Mouse (Mus musculus): ENCODE results near the gene Gm8947. TPM values are rescaled to one million over a fixed set of nuclear protein-coding genes. Genes with fewer than 3 reads are reported as not detected.
A peak's percentile ranks its signal among the peaks of the same experiment; 100 is the strongest.

The Gm8947 gene
- polyA plus RNA-seq, 1 experiment from 2014 or later = not detected

DNA sequence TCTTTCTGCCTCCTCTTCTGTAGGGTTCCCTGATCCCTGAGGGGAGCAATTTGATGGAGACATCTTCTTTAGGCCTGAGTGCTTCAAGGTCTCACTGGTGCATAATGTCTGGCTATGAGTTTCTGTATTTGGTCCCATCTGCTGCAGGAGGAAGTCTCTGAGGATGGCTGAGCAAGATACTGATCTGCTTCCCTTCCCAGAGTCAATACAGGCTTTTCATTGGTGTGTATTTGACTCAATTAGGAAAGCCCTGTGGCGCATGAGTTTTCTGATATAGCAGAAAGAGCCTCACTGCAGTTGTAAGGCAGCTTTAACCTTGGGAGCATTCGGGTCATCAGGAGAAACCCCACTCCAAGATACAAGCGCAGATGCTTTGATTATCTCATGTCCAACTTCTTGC lies 36.0 kb upstream of the Gm8947 start:
- H3K4me3 ChIP-seq (ENCODE audit: control insufficient read depth in 1 of 2, insufficient read depth in 1 of 2, low read depth in 1 of 2, low read length in 2 of 2) = no peak overlapping the region
- 90% methylated on average over 3 of the region's 3 CpGs for WGBS
- no peak for ATAC-seq (ENCODE audit: insufficient number of reproducible peaks, insufficient read depth, low FRiP score, low read depth)
- no peaks in the 10 kb centered on the region for H3K27me3 ChIP-seq (ENCODE audit: control insufficient read depth, insufficient read depth, low read length)
- peaks cover 9 to 21% of the 10 kb centered on the region in 2 experiments for H3K4me1 ChIP-seq (ENCODE audit: control insufficient read depth in 2 of 2, insufficient read depth in 2 of 2, low read length in 2 of 2)
- no peaks in the 10 kb centered on the region for H3K9me3 ChIP-seq (ENCODE audit: control insufficient read depth, low read length)
- H3K4me2 ChIP-seq (ENCODE audit: low read length) = no peak overlapping the region
- no peaks in the 10 kb centered on the region for H3K36me3 ChIP-seq (ENCODE audit: control insufficient read depth, insufficient read depth, low read length)
- no peak overlapping the region for H3K27ac ChIP-seq (replicated peaks in 1 of 2; ENCODE audit: control insufficient read depth in 1 of 2, insufficient read depth in 1 of 2, low read depth in 2 of 2, low read length in 2 of 2)
- no peak overlapping the region for H3K9ac ChIP-seq (ENCODE audit: low read length)

- Histone ChIP-seq H3K4me3 (ENCODE audit: control insufficient read depth in 1 of 2, insufficient read depth in 1 of 2, low read depth in 1 of 2, low read length in 2 of 2) (no peak overlapping the region), H3K9me3 (ENCODE audit: control insufficient read depth, low read length) (no peaks in the 10 kb centered on the region), H3K4me2 (ENCODE audit: low read length) (no peak overlapping the region), H3K9ac (ENCODE audit: low read length) (no peak overlapping the region), H3K4me1 (ENCODE audit: control insufficient read depth in 2 of 2, insufficient read depth in 2 of 2, low read length in 2 of 2) (peaks cover 9 to 21% of the 10 kb centered on the region in 2 experiments), H3K36me3 (ENCODE audit: control insufficient read depth, insufficient read depth, low read length) (no peaks in the 10 kb centered on the region), H3K27me3 (ENCODE audit: control insufficient read depth, insufficient read depth, low read length) (no peaks in the 10 kb centered on the region), H3K27ac (replicated peaks in 1 of 2; ENCODE audit: control insufficient read depth in 1 of 2, insufficient read depth in 1 of 2, low read depth in 2 of 2, low read length in 2 of 2) (peak overlapping the region; percentile 52 to 56; a peak in 3 of 4 replicates)
- 20% methylated on average over 7 of the region's 7 CpGs for WGBS
- ATAC-seq (ENCODE audit: insufficient number of reproducible peaks, insufficient read depth, low FRiP score, low read depth) = no peak
These were observed 35.2 kb upstream of the Gm8947 start for GRCm38 (mm10) chr1:151156777-151157632.

GRCm38 (mm10) chr1:151157963-151158856 lies 34.0 kb upstream of the Gm8947 start:
- Histone ChIP-seq H3K36me3 (ENCODE audit: control insufficient read depth, insufficient read depth, low read length) (no peaks in the 10 kb centered on the region), H3K27ac (replicated peaks in 1 of 2; ENCODE audit: control insufficient read depth in 1 of 2, insufficient read depth in 1 of 2, low read depth in 2 of 2, low read length in 2 of 2) (no peak overlapping the region), H3K9me3 (ENCODE audit: control insufficient read depth, low read length) (no peaks in the 10 kb centered on the region), H3K27me3 (ENCODE audit: control insufficient read depth, insufficient read depth, low read length) (no peaks in the 10 kb centered on the region), H3K4me1 (ENCODE audit: control insufficient read depth in 2 of 2, insufficient read depth in 2 of 2, low read length in 2 of 2) (peaks cover 9 to 16% of the 10 kb centered on the region in 2 experiments), H3K9ac (ENCODE audit: low read length) (no peak overlapping the region), H3K4me2 (ENCODE audit: low read length) (no peak overlapping the region), H3K4me3 (ENCODE audit: control insufficient read depth in 1 of 2, insufficient read depth in 1 of 2, low read depth in 1 of 2, low read length in 2 of 2) (no peak overlapping the region)
- WGBS = 86% methylated on average over 9 of the region's 9 CpGs
- no peak for ATAC-seq (ENCODE audit: insufficient number of reproducible peaks, insufficient read depth, low FRiP score, low read depth)

DNA sequence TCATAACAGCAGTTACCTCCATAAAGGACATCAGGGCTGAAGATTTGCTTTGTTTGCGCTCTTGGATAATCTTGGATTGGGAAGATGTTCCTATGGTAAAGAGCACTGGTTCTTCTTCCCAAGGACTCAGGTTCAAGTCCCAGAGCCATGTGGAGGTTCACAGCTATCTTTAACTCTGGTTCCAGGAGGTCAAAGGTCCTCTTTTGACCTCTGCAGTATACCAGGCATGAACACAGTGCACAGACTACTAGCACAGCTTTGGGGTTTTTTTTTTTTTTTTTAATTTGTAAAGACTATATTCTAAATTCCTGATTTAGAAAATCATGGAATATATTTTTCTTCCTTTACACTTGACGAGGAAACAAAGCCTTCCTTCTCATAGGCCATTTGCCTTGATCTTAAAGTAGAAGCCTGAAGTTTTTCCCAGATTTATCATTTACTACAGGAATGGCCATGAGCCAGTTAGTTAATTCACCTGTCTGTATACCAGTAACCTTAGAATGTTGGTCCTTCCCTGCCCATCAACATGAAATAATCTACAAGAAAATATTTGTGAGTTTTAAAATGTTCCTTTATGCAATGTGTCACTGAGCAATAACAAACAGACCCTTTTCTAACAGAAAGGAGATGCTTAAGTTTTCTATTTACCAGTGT lies 33.2 kb upstream of the Gm8947 start:
- no peak overlapping the region for H3K27ac ChIP-seq (replicated peaks in 1 of 2; ENCODE audit: control insufficient read depth in 1 of 2, insufficient read depth in 1 of 2, low read depth in 2 of 2, low read length in 2 of 2)
- 93% methylated on average over 2 of the region's 2 CpGs for WGBS
- ATAC-seq (ENCODE audit: insufficient number of reproducible peaks, insufficient read depth, low FRiP score, low read depth) = no peak

DNA sequence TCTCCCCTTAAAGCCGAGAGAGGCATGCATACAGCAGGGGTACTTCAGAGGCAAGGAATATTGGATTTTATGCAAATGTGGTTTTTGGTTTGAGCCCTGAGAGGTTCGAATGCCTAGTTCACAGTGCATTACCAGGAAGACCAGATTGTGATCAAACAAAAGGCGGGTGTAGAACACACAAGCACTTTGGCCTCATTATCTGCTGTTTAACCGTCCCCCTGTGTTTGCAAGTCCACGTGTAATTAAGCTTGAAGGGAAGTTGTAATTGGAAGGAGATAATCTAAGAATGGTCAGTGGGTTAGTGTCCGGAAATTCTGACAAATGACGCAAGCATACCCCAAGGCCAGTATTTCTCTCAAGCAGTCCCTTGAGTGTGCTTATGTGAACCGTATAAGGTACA lies 26.1 kb upstream of the Gm8947 start:
- Histone ChIP-seq H3K27me3 (ENCODE audit: control insufficient read depth, insufficient read depth, low read length) (no peaks in the 10 kb centered on the region), H3K36me3 (ENCODE audit: control insufficient read depth, insufficient read depth, low read length) (no peaks in the 10 kb centered on the region), H3K9ac (ENCODE audit: low read length) (no peak overlapping the region), H3K4me2 (ENCODE audit: low read length) (no peak overlapping the region), H3K4me3 (ENCODE audit: control insufficient read depth in 1 of 2, insufficient read depth in 1 of 2, low read depth in 1 of 2, low read length in 2 of 2) (no peak overlapping the region), H3K9me3 (ENCODE audit: control insufficient read depth, low read length) (no peaks in the 10 kb centered on the region), H3K4me1 (ENCODE audit: control insufficient read depth in 2 of 2, insufficient read depth in 2 of 2, low read length in 2 of 2) (0 out of 4 replicates have a peak, but pooled peaks cover 0 to 2% of the 10 kb centered on the region in 2 experiments), H3K27ac (replicated peaks in 1 of 2; ENCODE audit: control insufficient read depth in 1 of 2, insufficient read depth in 1 of 2, low read depth in 2 of 2, low read length in 2 of 2) (no peak overlapping the region)
- ATAC-seq (ENCODE audit: insufficient number of reproducible peaks, insufficient read depth, low FRiP score, low read depth) = no peak
- WGBS = 44% methylated on average over 8 of the region's 8 CpGs

More for the DNA sequence above, 33.2 kb upstream of the Gm8947 start:
- Histone ChIP-seq H3K4me2 (ENCODE audit: low read length) (no peak overlapping the region), H3K9me3 (ENCODE audit: control insufficient read depth, low read length) (no peaks in the 10 kb centered on the region), H3K9ac (ENCODE audit: low read length) (no peak overlapping the region), H3K4me3 (ENCODE audit: control insufficient read depth in 1 of 2, insufficient read depth in 1 of 2, low read depth in 1 of 2, low read length in 2 of 2) (no peak overlapping the region), H3K36me3 (ENCODE audit: control insufficient read depth, insufficient read depth, low read length) (no peaks in the 10 kb centered on the region), H3K27me3 (ENCODE audit: control insufficient read depth, insufficient read depth, low read length) (no peaks in the 10 kb centered on the region), H3K4me1 (ENCODE audit: control insufficient read depth in 2 of 2, insufficient read depth in 2 of 2, low read length in 2 of 2) (peaks cover 5 to 16% of the 10 kb centered on the region in 2 experiments; a peak in 3 of 4 replicates)

DNA sequence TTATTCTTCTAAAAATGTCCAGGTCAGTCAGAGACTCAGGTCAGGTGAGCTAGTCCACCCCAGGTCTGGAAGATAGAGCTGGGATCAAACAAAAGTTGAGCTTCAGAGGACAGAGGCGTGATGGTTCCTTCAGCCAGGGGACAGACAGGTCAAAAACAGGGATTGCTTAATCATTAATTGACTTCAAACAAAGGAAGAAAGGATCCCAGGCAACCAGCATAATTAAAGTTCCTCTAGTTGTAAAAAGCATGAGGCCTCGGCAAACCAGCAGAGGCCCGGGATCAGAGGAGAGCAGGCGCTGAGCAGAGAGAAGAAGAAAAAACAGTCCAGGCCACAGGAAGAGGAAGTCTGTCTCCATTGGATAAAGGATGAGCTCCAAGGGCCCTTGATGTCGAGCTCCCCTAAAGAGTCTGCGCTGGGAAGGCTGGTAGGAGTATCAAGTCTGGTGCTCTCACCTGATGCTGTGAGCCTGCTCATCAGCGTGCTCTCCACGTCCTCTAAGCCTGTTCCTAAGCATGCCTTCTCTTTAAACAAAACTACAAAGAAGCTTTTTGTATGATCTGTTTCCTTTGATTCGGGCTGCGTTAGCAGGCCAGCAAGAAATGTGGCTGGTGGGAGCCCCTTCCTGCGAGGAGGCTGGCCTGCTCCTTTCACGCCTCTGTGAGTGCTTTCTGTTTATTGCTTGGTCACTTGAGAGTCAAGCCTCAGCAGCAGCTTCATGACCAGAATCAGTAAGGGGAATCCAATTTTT lies 24.7 kb upstream of the Gm8947 start:
- WGBS = 62% methylated on average over 12 of the region's 12 CpGs
- H3K27ac ChIP-seq (replicated peaks in 1 of 2; ENCODE audit: control insufficient read depth in 1 of 2, insufficient read depth in 1 of 2, low read depth in 2 of 2, low read length in 2 of 2) = no peak overlapping the region
- peaks cover 2 to 3% of the 10 kb centered on the region in 2 experiments; a peak in 1 of 4 replicates for H3K4me1 ChIP-seq (ENCODE audit: control insufficient read depth in 2 of 2, insufficient read depth in 2 of 2, low read length in 2 of 2)
- H3K9me3 ChIP-seq (ENCODE audit: control insufficient read depth, low read length) = no peaks in the 10 kb centered on the region
- H3K9ac ChIP-seq (ENCODE audit: low read length) = no peak overlapping the region
- no peak overlapping the region for H3K4me3 ChIP-seq (ENCODE audit: control insufficient read depth in 1 of 2, insufficient read depth in 1 of 2, low read depth in 1 of 2, low read length in 2 of 2)
- ATAC-seq (ENCODE audit: insufficient number of reproducible peaks, insufficient read depth, low FRiP score, low read depth) = no peak
- H3K27me3 ChIP-seq (ENCODE audit: control insufficient read depth, insufficient read depth, low read length) = no peaks in the 10 kb centered on the region
- no peak overlapping the region for H3K4me2 ChIP-seq (ENCODE audit: low read length)
- no peaks in the 10 kb centered on the region for H3K36me3 ChIP-seq (ENCODE audit: control insufficient read depth, insufficient read depth, low read length)

DNA sequence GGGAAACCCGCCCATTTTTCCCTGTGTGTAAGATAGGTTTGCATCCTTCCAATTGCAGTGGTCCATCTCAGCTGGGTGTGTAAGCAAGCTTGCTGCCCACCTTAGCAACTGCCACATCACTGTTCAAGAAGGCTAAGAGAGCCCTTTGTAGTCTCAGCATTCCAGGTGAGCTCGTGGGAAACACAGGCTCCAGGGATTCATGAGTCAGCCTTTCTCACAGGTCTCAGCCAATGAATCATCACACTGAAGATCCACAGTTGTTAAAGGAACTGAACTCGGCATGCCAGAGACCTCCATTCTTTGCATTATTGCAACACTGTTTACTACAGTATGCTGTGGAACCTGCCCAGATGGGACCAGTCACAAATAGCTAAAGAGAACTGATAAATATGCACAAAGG lies 23.5 kb upstream of the Gm8947 start:
- no peaks in the 10 kb centered on the region for H3K36me3 ChIP-seq (ENCODE audit: control insufficient read depth, insufficient read depth, low read length)
- peaks cover 2 to 3% of the 10 kb centered on the region in 2 experiments; a peak in 1 of 4 replicates for H3K4me1 ChIP-seq (ENCODE audit: control insufficient read depth in 2 of 2, insufficient read depth in 2 of 2, low read length in 2 of 2)
- H3K9ac ChIP-seq (ENCODE audit: low read length) = no peak overlapping the region
- no peaks in the 10 kb centered on the region for H3K27me3 ChIP-seq (ENCODE audit: control insufficient read depth, insufficient read depth, low read length)
- WGBS = 74% methylated on average over 3 of the region's 3 CpGs
- H3K4me2 ChIP-seq (ENCODE audit: low read length) = no peak overlapping the region
- H3K9me3 ChIP-seq (ENCODE audit: control insufficient read depth, low read length) = no peaks in the 10 kb centered on the region
- no peak for ATAC-seq (ENCODE audit: insufficient number of reproducible peaks, insufficient read depth, low FRiP score, low read depth)
- no peak overlapping the region for H3K27ac ChIP-seq (replicated peaks in 1 of 2; ENCODE audit: control insufficient read depth in 1 of 2, insufficient read depth in 1 of 2, low read depth in 2 of 2, low read length in 2 of 2)
- H3K4me3 ChIP-seq (ENCODE audit: control insufficient read depth in 1 of 2, insufficient read depth in 1 of 2, low read depth in 1 of 2, low read length in 2 of 2) = no peak overlapping the region

All from heart, embryonic 14.5 days (tissue).